Mouse (Mus musculus) midbrain, embryonic 14.5 days (tissue): Measurements from ENCODE around the gene Slc25a19. TPM values are rescaled to one million over a fixed set of nuclear protein-coding genes. Genes with fewer than 3 reads are reported as not detected.

Source experiments
- ATAC-seq: fragments of 200-750 bp; cut with Nextera tagmentation; 2 replicates; pipeline ENCODE4 v1.8.0; 2017; ENCODE audit warnings: moderate number of reproducible peaks, moderate library complexity; ENCODE audit not compliant: low FRiP score, low TSS enrichment
- DNase-seq: peaks from one replicate; pipeline ENCODE4 v3.0.0-alpha.2; 2015
- H3K27ac ChIP-seq: fragments of 300-500 bp; sonication (generic); replicated peaks from 2 replicates; pipeline ENCODE4 v1.5.1; 2014; ENCODE audit warnings: mild to moderate bottlenecking, low read depth, low read length, moderate library complexity
- H3K27me3 ChIP-seq: fragments of 300-500 bp; sonication (generic); 2 replicates; pipeline ENCODE4 v1.6.1; 2014; ENCODE audit warnings: low read length, control low read depth, mixed read lengths; ENCODE audit not compliant: control insufficient read depth, insufficient read depth
- H3K36me3 ChIP-seq: fragments of 300-500 bp; sonication (generic); 2 replicates; pipeline ENCODE4 v1.6.1; 2014; ENCODE audit warnings: low read length, control low read depth; ENCODE audit not compliant: control insufficient read depth, insufficient read depth
- H3K4me1 ChIP-seq: fragments of 300-500 bp; sonication (generic); 2 replicates; pipeline ENCODE4 v1.6.1; 2014; ENCODE audit warnings: mild to moderate bottlenecking, antibody characterized with exemption, low read length, control low read depth; ENCODE audit not compliant: control insufficient read depth, insufficient read depth
- H3K4me2 ChIP-seq: fragments of 300-500 bp; sonication (generic); 2 replicates; pipeline ENCODE4 v1.6.1; 2014; ENCODE audit warnings: mild to moderate bottlenecking, low read length, moderate library complexity
- H3K4me3 ChIP-seq: fragments of 300-500 bp; sonication (generic); replicated peaks from 2 replicates; pipeline ENCODE4 v1.5.1; 2014; ENCODE audit warnings: low read depth, low read length
- H3K9ac ChIP-seq: fragments of 300-500 bp; sonication (generic); replicated peaks from 2 replicates; pipeline ENCODE4 v1.6.1; 2014; ENCODE audit warnings: mild to moderate bottlenecking, low read length, moderate library complexity
- H3K9me3 ChIP-seq: fragments of 300-500 bp; sonication (generic); 2 replicates; pipeline ENCODE4 v1.6.1; 2016; ENCODE audit warnings: low read length, control low read depth, mixed read lengths; ENCODE audit not compliant: control insufficient read depth
- whole genome bisulfite sequencing: fragments of 180-500 bp; shearing (Covaris S2); extraction: QIAGEN DNeasy Blood & Tissue Kit; methylation state at CpG from one replicate; pipeline ENCODE4 v1.1.7; 2014; 5-methylcytosine and 5-hydroxymethylcytosine counted together
- polyA plus RNA-seq: library from polyadenylated mRNA; unstranded; fragments of >200 nt; fragmentation: Nextera tagmentation; extraction: Ambion mirVana; gene quantifications from 2 replicates; pipeline ENCODE4 v1.2.1, GENCODE M21; 2014

Gene Slc25a19
- polyA plus RNA-seq, 1 experiment from 2014 or later: 35.8 TPM

DNA sequence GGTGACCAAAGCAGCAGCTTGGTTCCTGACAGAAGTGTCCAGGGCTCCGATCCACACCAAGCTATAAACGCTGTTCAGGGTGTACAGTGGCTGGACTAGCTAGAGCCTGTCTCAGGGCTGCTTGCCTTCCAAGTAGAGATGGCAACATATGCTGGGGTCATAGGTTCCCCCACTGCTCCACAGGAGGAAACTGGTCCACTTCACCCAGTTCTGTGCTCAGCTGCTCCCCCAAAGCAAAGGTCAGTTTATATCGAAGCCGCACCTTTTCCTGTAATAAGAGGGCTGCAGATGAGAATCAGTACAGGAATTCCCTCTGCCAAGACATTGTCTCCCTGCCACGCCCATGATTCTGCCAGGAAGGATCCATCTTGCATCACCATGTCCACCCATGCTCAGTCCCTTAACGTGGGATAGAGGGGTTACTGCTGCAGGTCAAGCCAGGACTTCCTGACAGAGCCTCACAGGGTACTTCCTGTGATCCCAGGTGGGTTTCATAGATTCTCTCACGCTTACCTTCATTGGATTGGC lies 42.5 kb downstream of the Slc25a19 start:
- no peak overlapping the region for H3K9ac ChIP-seq
- H3K9me3 ChIP-seq: no peaks in the 10 kb centered on the region
- ATAC-seq (no peak), DNase-seq (no peak)
- no peak overlapping the region for H3K27ac ChIP-seq
- H3K36me3 ChIP-seq: peaks cover 95% of the 10 kb centered on the region
- no peak overlapping the region for H3K4me3 ChIP-seq
- H3K4me1 ChIP-seq: no peaks in the 10 kb centered on the region
- no peak overlapping the region for H3K4me2 ChIP-seq
- 94% methylated on average over 7 of the region's 7 CpGs for WGBS
- no peaks in the 10 kb centered on the region for H3K27me3 ChIP-seq

DNA sequence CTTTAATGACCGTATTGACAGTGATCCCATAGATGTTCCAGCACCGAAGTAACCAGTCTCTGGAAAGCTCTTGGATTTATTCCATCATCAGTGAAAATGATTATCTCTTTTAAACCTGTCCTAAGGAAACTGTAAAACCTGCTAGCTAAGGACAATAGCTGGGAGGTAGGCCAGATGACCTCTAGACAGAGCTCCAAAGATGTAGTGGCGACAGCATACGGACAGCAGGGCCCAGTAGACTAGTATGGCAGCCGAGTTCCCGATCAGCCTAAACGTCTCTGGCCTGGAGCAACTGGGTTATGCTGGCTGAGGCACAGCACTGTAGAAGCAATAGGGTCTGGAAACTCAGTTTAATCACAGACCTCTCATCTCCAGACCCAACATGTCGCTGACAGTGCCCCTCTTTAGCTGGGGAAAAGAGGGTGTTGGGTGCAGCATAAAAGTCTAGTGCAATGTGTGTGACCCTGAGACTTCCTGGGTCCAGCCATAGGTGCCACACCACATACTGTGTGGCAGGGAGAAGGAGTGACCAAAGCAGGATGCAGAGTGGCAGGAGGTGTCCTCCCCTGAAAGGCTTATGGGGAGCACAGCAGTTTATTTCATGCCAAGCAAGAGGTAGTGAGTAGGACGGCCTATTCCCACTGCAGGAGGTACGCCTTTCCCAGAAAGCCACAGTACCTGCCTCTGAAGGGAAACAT lies 43.6 kb downstream of the Slc25a19 start:
- Histone ChIP-seq H3K4me3 (no peak overlapping the region), H3K36me3 (peaks cover 93% of the 10 kb centered on the region)

GRCm38 (mm10) chr11:115582913-115583606 lies 45.0 kb downstream of the Slc25a19 start:
- 85% methylated on average over 10 of the region's 10 CpGs for WGBS
- DNase-seq (no peak), ATAC-seq (no peak)
- Histone ChIP-seq H3K27me3 (no peaks in the 10 kb centered on the region), H3K9me3 (no peaks in the 10 kb centered on the region), H3K4me2 (no peak overlapping the region), H3K4me1 (no peaks in the 10 kb centered on the region), H3K27ac (no peak overlapping the region), H3K36me3 (peaks cover 95% of the 10 kb centered on the region), H3K9ac (no peak overlapping the region), H3K4me3 (no peak overlapping the region)

More for the DNA sequence above, 43.6 kb downstream of the Slc25a19 start:
- Histone ChIP-seq H3K27ac (no peak overlapping the region), H3K9me3 (no peaks in the 10 kb centered on the region), H3K4me2 (no peak overlapping the region), H3K4me1 (no peaks in the 10 kb centered on the region), H3K9ac (no peak overlapping the region), H3K27me3 (no peaks in the 10 kb centered on the region)
- DNase-seq (no peak), ATAC-seq (no peak)
- WGBS: 88% methylated on average over 10 of the region's 10 CpGs

GRCm38 (mm10) chr11:115579080-115579479 lies 49.0 kb downstream of the Slc25a19 start:
- Histone ChIP-seq H3K36me3 (peaks cover 66% of the 10 kb centered on the region), H3K4me1 (no peaks in the 10 kb centered on the region), H3K9ac (no peak overlapping the region), H3K27me3 (no peaks in the 10 kb centered on the region), H3K27ac (no peak overlapping the region), H3K4me2 (no peak overlapping the region), H3K4me3 (no peak overlapping the region), H3K9me3 (no peaks in the 10 kb centered on the region)
- ATAC-seq: no peak
- no peak for DNase-seq

DNA sequence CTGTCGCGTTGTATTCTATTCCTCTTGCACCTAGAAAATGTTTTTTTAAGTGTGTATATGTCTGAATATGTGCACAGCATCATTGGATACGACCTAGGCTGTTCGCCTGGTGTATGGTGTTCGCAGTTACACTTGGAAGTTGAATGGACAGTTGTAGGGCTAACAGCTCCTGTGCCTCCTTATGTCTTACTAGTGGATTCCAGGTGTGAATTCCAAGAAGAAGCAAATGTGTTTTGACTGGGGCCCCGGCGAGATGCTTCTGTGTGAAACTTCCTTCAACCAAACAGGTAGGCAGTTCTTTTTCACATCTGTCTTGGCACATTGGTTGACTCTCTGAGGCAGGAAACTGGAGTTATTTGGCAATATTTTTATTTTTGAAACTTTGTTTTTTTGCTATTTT lies 63.1 kb downstream of the Slc25a19 start:
- 20% methylated on average over 7 of the region's 7 CpGs for WGBS
- no peak for DNase-seq

More for the DNA sequence above, 63.1 kb downstream of the Slc25a19 start:
- Histone ChIP-seq H3K9me3 (no peaks in the 10 kb centered on the region), H3K4me1 (peaks cover 7% of the 10 kb centered on the region; the same call in 1 of the 2 replicates), H3K27ac (no peak overlapping the region), H3K4me2 (peak overlapping the region; percentile 73), H3K27me3 (no peaks in the 10 kb centered on the region), H3K9ac (peak overlapping the region; percentile 73; the same call in 1 of the 2 replicates), H3K4me3 (peak overlapping the region; percentile 75), H3K36me3 (peaks cover 40% of the 10 kb centered on the region)
- no peak for ATAC-seq

Other genes starting within 250 kb of the Slc25a19 start
- gene Cdr2l, start 246.4 kb downstream of the Slc25a19 start, polyA plus RNA-seq: 27.1 and 29.5 TPM in 2 replicates
- gene Mrpl58, start 224.5 kb downstream of the Slc25a19 start, polyA plus RNA-seq: 222 and 223 TPM in 2 replicates
- gene Atp5h, start 208.3 kb downstream of the Slc25a19 start, polyA plus RNA-seq: 838 and 924 TPM in 2 replicates
- gene Kctd2, start 208.2 kb downstream of the Slc25a19 start, polyA plus RNA-seq: 37.3 and 41.6 TPM in 2 replicates
- not detected in 2 replicates for gene Trim80, start 187.8 kb downstream of the Slc25a19 start, polyA plus RNA-seq
- gene Slc16a5, start 165.8 kb downstream of the Slc25a19 start, polyA plus RNA-seq: not detected in 2 replicates
- 16.3 and 16.7 TPM in 2 replicates for gene Armc7, start 152.6 kb downstream of the Slc25a19 start, polyA plus RNA-seq
- 93.9 and 110 TPM in 2 replicates for gene Nt5c, start 136.4 kb downstream of the Slc25a19 start, polyA plus RNA-seq
- gene Jpt1, start 113.9 kb downstream of the Slc25a19 start, polyA plus RNA-seq: 1,631 and 1,863 TPM in 2 replicates
- 1,242 and 1,259 TPM in 2 replicates for gene Sumo2, start 92.0 kb downstream of the Slc25a19 start, polyA plus RNA-seq
- gene Nup85, start 63.9 kb downstream of the Slc25a19 start, polyA plus RNA-seq: 83.7 and 107 TPM in 2 replicates
- 75.7 and 83.4 TPM in 2 replicates for gene Mrps7, start 24.4 kb downstream of the Slc25a19 start, polyA plus RNA-seq
- 29.3 and 34.3 TPM in 2 replicates for gene Gga3, start 24.2 kb downstream of the Slc25a19 start, polyA plus RNA-seq
- gene Mif4gd, start 15.3 kb downstream of the Slc25a19 start, polyA plus RNA-seq: 9.7 and 11.4 TPM in 2 replicates
- gene Grb2, start 80.3 kb upstream of the Slc25a19 start, polyA plus RNA-seq: 113 and 135 TPM in 2 replicates
- gene Tmem94, start 137.1 kb upstream of the Slc25a19 start, polyA plus RNA-seq: 15.2 and 20.9 TPM in 2 replicates
- 8.4 and 9.8 TPM in 2 replicates for gene Caskin2, start 185.3 kb upstream of the Slc25a19 start, polyA plus RNA-seq
- 17.2 and 20.5 TPM in 2 replicates for gene Tsen54, start 186.4 kb upstream of the Slc25a19 start, polyA plus RNA-seq
- 0.55 and 0.63 TPM in 2 replicates for gene Llgl2, start 195.8 kb upstream of the Slc25a19 start, polyA plus RNA-seq
- gene Myo15b, start 230.1 kb upstream of the Slc25a19 start, polyA plus RNA-seq: 0.15 TPM in 1 of 2 replicates, not detected in the other